Mouse (Mus musculus): Measurements from ENCODE around the gene Draxin.
"Not testable (repeated sequence)": the region's sequence is repeated elsewhere in the genome, so short reads cannot be mapped to it uniquely, and the experiment has no call there.

Draxin gene

GRCm38 (mm10) chr4:148152547-148152946 lies 22.0 kb upstream of the Draxin start:
- no peak for DNase-seq (ENCODE audit: low read depth in 1 of 2, low spot score in 2 of 2)

GRCm38 (mm10) chr4:148151267-148152168 lies 21.0 kb upstream of the Draxin start, which contains the start of gene Fbxo6:
Fbxo6 (minus strand) TSS chr4:148152140.
- peak; percentile 70 to 83 for DNase-seq (ENCODE audit: low read depth in 1 of 2, low spot score in 2 of 2)

- DNase-seq (ENCODE audit: low read depth in 1 of 2, low spot score in 2 of 2) = no peak
Measured at GRCm38 (mm10) chr4:148150953-148151266, 20.4 kb upstream of the Draxin start.

GRCm38 (mm10) chr4:148150242-148150641 lies 19.7 kb upstream of the Draxin start:
- no peak for DNase-seq (ENCODE audit: low read depth in 1 of 2, low spot score in 2 of 2)

- DNase-seq (ENCODE audit: low read depth in 1 of 2, low spot score in 2 of 2) = no peak
Measured at GRCm38 (mm10) chr4:148149540-148149939, 19.0 kb upstream of the Draxin start.

GRCm38 (mm10) chr4:148147714-148148113 lies 17.2 kb upstream of the Draxin start:
- DNase-seq (ENCODE audit: low read depth in 1 of 2, low spot score in 2 of 2) = no peak

- DNase-seq (ENCODE audit: low read depth in 1 of 2, low spot score in 2 of 2) = no peak
Measured at GRCm38 (mm10) chr4:148143721-148144120, 13.2 kb upstream of the Draxin start.

GRCm38 (mm10) chr4:148140098-148141011 lies 9.9 kb upstream of the Draxin start:
- peak; percentile 84 to 94 for DNase-seq (ENCODE audit: low read depth in 1 of 2, low spot score in 2 of 2)

- no peak for DNase-seq (ENCODE audit: low read depth in 1 of 2, low spot score in 2 of 2)
Measured at GRCm38 (mm10) chr4:148139767-148140097, 9.2 kb upstream of the Draxin start.

- no peak for DNase-seq (ENCODE audit: low read depth in 1 of 2, low spot score in 2 of 2)
Measured at GRCm38 (mm10) chr4:148137503-148137902, 7.0 kb upstream of the Draxin start.

- DNase-seq (ENCODE audit: low read depth in 1 of 2, low spot score in 2 of 2) = no peak
Measured at GRCm38 (mm10) chr4:148134988-148135387, 4.5 kb upstream of the Draxin start.

- no peak for DNase-seq (ENCODE audit: low read depth in 1 of 2, low spot score in 2 of 2)
Measured at GRCm38 (mm10) chr4:148131497-148132081, 1.1 kb upstream of the Draxin start.

- no peak for DNase-seq (ENCODE audit: low read depth in 1 of 2, low spot score in 2 of 2)
Measured at GRCm38 (mm10) chr4:148130133-148130532, 365 bp downstream of the Draxin start, which contains the start of gene Mad2l2. Mad2l2 (plus strand) TSS chr4:148130384.

- DNase-seq (ENCODE audit: low read depth in 1 of 2, low spot score in 2 of 2) = no peak
Measured at GRCm38 (mm10) chr4:148128672-148129071, 1.8 kb downstream of the Draxin start.

GRCm38 (mm10) chr4:148128241-148128640 lies 2.3 kb downstream of the Draxin start:
- no peak for DNase-seq (ENCODE audit: low read depth in 1 of 2, low spot score in 2 of 2)

- no peak for DNase-seq (ENCODE audit: low read depth in 1 of 2, low spot score in 2 of 2)
Measured at GRCm38 (mm10) chr4:148122694-148123066, 7.8 kb downstream of the Draxin start.

- DNase-seq (ENCODE audit: low read depth in 1 of 2, low spot score in 2 of 2) = no peak
Measured at GRCm38 (mm10) chr4:148121982-148122693, 8.4 kb downstream of the Draxin start.

GRCm38 (mm10) chr4:148121362-148121761 lies 9.1 kb downstream of the Draxin start:
- DNase-seq (ENCODE audit: low read depth in 1 of 2, low spot score in 2 of 2) = no peak

GRCm38 (mm10) chr4:148120555-148120954 lies 9.9 kb downstream of the Draxin start:
- DNase-seq (ENCODE audit: low read depth in 1 of 2, low spot score in 2 of 2) = no peak

GRCm38 (mm10) chr4:148119578-148119977 lies 10.9 kb downstream of the Draxin start:
- DNase-seq (ENCODE audit: low read depth in 1 of 2, low spot score in 2 of 2) = not testable (repeated sequence)

GRCm38 (mm10) chr4:148117392-148117791 lies 13.1 kb downstream of the Draxin start:
- no peak for DNase-seq (ENCODE audit: low read depth in 1 of 2, low spot score in 2 of 2)
